Mouse (Mus musculus) spleen, adult 2 months (tissue): ENCODE measurements around the gene Slc5a11. TPM values are rescaled to one million over a fixed set of nuclear protein-coding genes. Genes with fewer than 3 reads are reported as not detected.

Source experiments
- DNase-seq, 2 experiments: peaks; one replicate each; pipeline versions ENCODE4 v3.0.0 to v3.0.0-alpha.2; 2012 to 2021; ENCODE audit warnings: low spot score in 2 of 2, low read depth in 1 of 2
- H3K27ac ChIP-seq: fragments of 200-500 bp; 2 replicates; pipeline ENCODE4 v1.5.1; 2012; ENCODE audit warnings: low read length, inconsistent platforms; ENCODE audit not compliant: insufficient read depth
- H3K27me3 ChIP-seq: fragments of 200-500 bp; 2 replicates; pipeline ENCODE4 v1.6.1; 2012; ENCODE audit warnings: mild to moderate bottlenecking, moderate library complexity, low read length, inconsistent platforms; ENCODE audit not compliant: control insufficient read depth, insufficient read depth
- H3K36me3 ChIP-seq: fragments of 200-500 bp; 2 replicates; pipeline ENCODE4 v1.6.1; 2012; ENCODE audit warnings: mild to moderate bottlenecking, low read length, inconsistent platforms; ENCODE audit not compliant: control insufficient read depth, insufficient read depth
- H3K4me1 ChIP-seq: fragments of 200-500 bp; 2 replicates; pipeline ENCODE4 v1.6.1; 2011; ENCODE audit warnings: inconsistent platforms; ENCODE audit not compliant: control insufficient read depth, insufficient read depth, insufficient read length
- H3K4me3 ChIP-seq: fragments of 200-500 bp; 2 replicates; pipeline ENCODE4 v1.5.1; 2011; ENCODE audit warnings: mild to moderate bottlenecking, inconsistent platforms; ENCODE audit not compliant: insufficient read depth, insufficient read length; ENCODE audit errors: extremely low read depth
- CTCF ChIP-seq: fragments of 200-500 bp; IDR thresholded peaks from 2 replicates; pipeline ENCODE4 v1.5.1; 2011; ENCODE audit warnings: mild to moderate bottlenecking, inconsistent platforms; ENCODE audit not compliant: insufficient read depth, insufficient read length, insufficient replicate concordance; ENCODE audit errors: extremely low read depth
- POLR2A ChIP-seq: fragments of 200-500 bp; IDR thresholded peaks from 2 replicates; pipeline ENCODE4 v1.6.1; 2011; ENCODE audit warnings: low read depth, low read length, inconsistent platforms
- WGBS: fragments of 180-500 bp; shearing (Covaris S2); methylation state at CpG from one replicate; pipeline ENCODE4 v1.1.7; 2018; 5-methylcytosine and 5-hydroxymethylcytosine counted together
- polyA plus RNA-seq: library from polyadenylated mRNA; depleted of rRNA; stranded (reverse); fragments of >200 nt; gene quantifications from 2 replicates; pipeline ENCODE4 v1.2.3, GENCODE M21; 2012

Gene Slc5a11
- polyA plus RNA-seq, 1 experiment: 5.0 TPM

GRCm38 (mm10) chr7:123244833-123245232, 30.3 kb downstream of the Slc5a11 start:
- Histone ChIP-seq H3K4me1 (peaks cover 2% of the 10 kb centered on the region; the same call in 1 of the 2 replicates), H3K36me3 (no peaks in the 10 kb centered on the region), H3K27me3 (no peaks in the 10 kb centered on the region), H3K27ac (no peak overlapping the region), H3K4me3 (no peak overlapping the region)
- TF ChIP-seq CTCF (no peak), POLR2A (no peak)
- 85% methylated on average over 1 of the region's 1 CpGs for WGBS
- DNase-seq: no peak

- no peak overlapping the region for H3K27ac ChIP-seq
- TF ChIP-seq POLR2A (no peak), CTCF (no peak)
- H3K4me1 ChIP-seq: no peaks in the 10 kb centered on the region
- no peaks in the 10 kb centered on the region for H3K36me3 ChIP-seq
- H3K27me3 ChIP-seq: no peaks in the 10 kb centered on the region
- DNase-seq: no peak
- H3K4me3 ChIP-seq: no peak overlapping the region
- WGBS: 44% methylated on average over 4 of the region's 4 CpGs
Measured at GRCm38 (mm10) chr7:123246504-123247084, 32.0 kb downstream of the Slc5a11 start.

- DNase-seq: no peak
- WGBS: 57% methylated on average over 2 of the region's 2 CpGs
- Histone ChIP-seq H3K36me3 (no peaks in the 10 kb centered on the region), H3K4me3 (no peak overlapping the region), H3K27ac (no peak overlapping the region), H3K27me3 (no peaks in the 10 kb centered on the region), H3K4me1 (no peaks in the 10 kb centered on the region)
- TF ChIP-seq CTCF: no peak
Measured at GRCm38 (mm10) chr7:123248166-123248565, 33.6 kb downstream of the Slc5a11 start.

- Histone ChIP-seq H3K27ac (no peak overlapping the region), H3K36me3 (no peaks in the 10 kb centered on the region), H3K4me1 (no peaks in the 10 kb centered on the region), H3K27me3 (no peaks in the 10 kb centered on the region), H3K4me3 (no peak overlapping the region)
- no peak for DNase-seq
- TF ChIP-seq POLR2A (no peak), CTCF (no peak)
- WGBS: 73% methylated on average over 6 of the region's 6 CpGs
Measured at GRCm38 (mm10) chr7:123251343-123251742, 36.8 kb downstream of the Slc5a11 start.

- H3K27ac ChIP-seq: no peak overlapping the region
- no peak for DNase-seq
- H3K27me3 ChIP-seq: no peaks in the 10 kb centered on the region
- H3K4me1 ChIP-seq: no peaks in the 10 kb centered on the region
- no peak overlapping the region for H3K4me3 ChIP-seq
- no peaks in the 10 kb centered on the region for H3K36me3 ChIP-seq
- WGBS: 93% methylated on average over 7 of the region's 7 CpGs
- TF ChIP-seq CTCF (no peak), POLR2A (no peak)
Measured at GRCm38 (mm10) chr7:123253396-123253795, 38.8 kb downstream of the Slc5a11 start.

- Histone ChIP-seq H3K36me3 (no peaks in the 10 kb centered on the region), H3K4me3 (no peak overlapping the region), H3K4me1 (no peaks in the 10 kb centered on the region), H3K27me3 (no peaks in the 10 kb centered on the region), H3K27ac (no peak overlapping the region)
- 90% methylated on average over 14 of the region's 14 CpGs for WGBS
- no peak for DNase-seq
- TF ChIP-seq CTCF (no peak), POLR2A (no peak)
Measured at GRCm38 (mm10) chr7:123254196-123254970, 39.8 kb downstream of the Slc5a11 start.

- 92% methylated on average over 8 of the region's 8 CpGs for WGBS
Measured at GRCm38 (mm10) chr7:123258103-123258502, 43.5 kb downstream of the Slc5a11 start.

More at GRCm38 (mm10) chr7:123258103-123258502, 43.5 kb downstream of the Slc5a11 start:
- Histone ChIP-seq H3K27ac (no peak overlapping the region), H3K36me3 (no peaks in the 10 kb centered on the region), H3K4me3 (no peak overlapping the region), H3K27me3 (no peaks in the 10 kb centered on the region), H3K4me1 (no peaks in the 10 kb centered on the region)
- DNase-seq: no peak
- no peak for TF ChIP-seq CTCF
- no peak for TF ChIP-seq POLR2A
